Mouse (Mus musculus) midbrain, postnatal 0 days (tissue): ENCODE measurements at regions not wholly inside any gene's neighbourhood (a gene's known extent, or its start where the extent isn't known, plus 50 kb on each side); places are given as distances from the start of the nearest gene placed in this dataset.

Experiments
- ATAC-seq: fragments of 200-750 bp; cut with Nextera tagmentation; 2 replicates; pipeline ENCODE4 v1.8.0; 2017; ENCODE audit warnings: moderate number of reproducible peaks, mild to moderate bottlenecking, moderate TSS enrichment, moderate library complexity; ENCODE audit not compliant: low FRiP score
- DNase-seq: peaks from one replicate; pipeline ENCODE4 v3.0.0-alpha.2; 2015; ENCODE audit warnings: low spot score
- H3K27ac ChIP-seq: fragments of 300-500 bp; sonication (generic); 2 replicates; pipeline ENCODE4 v1.5.1; 2014; ENCODE audit warnings: low read depth, mild to moderate bottlenecking, low read length, mixed read lengths
- H3K27me3 ChIP-seq: fragments of 300-500 bp; sonication (generic); 2 replicates; pipeline ENCODE4 v1.6.1; 2014; ENCODE audit warnings: low read length, control low read depth, mixed read lengths; ENCODE audit not compliant: insufficient read depth
- H3K36me3 ChIP-seq: fragments of 300-500 bp; sonication (generic); 2 replicates; pipeline ENCODE4 v1.6.1; 2014; ENCODE audit warnings: low read length, control low read depth, mixed read lengths; ENCODE audit not compliant: insufficient read depth
- H3K4me1 ChIP-seq: fragments of 300-500 bp; sonication (generic); 2 replicates; pipeline ENCODE4 v1.6.1; 2014; ENCODE audit warnings: mild to moderate bottlenecking, control low read depth, antibody characterized with exemption, low read length, mixed read lengths; ENCODE audit not compliant: insufficient read depth
- H3K4me2 ChIP-seq: fragments of 300-500 bp; sonication (generic); 2 replicates; pipeline ENCODE4 v1.6.1; 2014; ENCODE audit warnings: low read depth, mild to moderate bottlenecking, low read length, mixed read lengths; ENCODE audit not compliant: poor library complexity, severe bottlenecking
- H3K4me3 ChIP-seq: fragments of 300-500 bp; sonication (generic); 2 replicates; pipeline ENCODE4 v1.5.1; 2014; ENCODE audit warnings: low read depth, mild to moderate bottlenecking, low read length, moderate library complexity
- H3K9ac ChIP-seq: fragments of 300-500 bp; sonication (generic); replicated peaks from 2 replicates; pipeline ENCODE4 v1.6.1; 2014; ENCODE audit warnings: mild to moderate bottlenecking, low read length, moderate library complexity, mixed read lengths; ENCODE audit not compliant: poor library complexity, severe bottlenecking
- H3K9me3 ChIP-seq: fragments of 300-500 bp; sonication (generic); 2 replicates; pipeline ENCODE4 v1.6.1; 2016; ENCODE audit warnings: low read length, control low read depth
- CTCF ChIP-seq: IDR thresholded peaks from 2 replicates; pipeline ENCODE4 v1.5.1; 2016; ENCODE audit warnings: antibody characterized with exemption, mild to moderate bottlenecking
- WGBS: fragments of 180-500 bp; shearing (Covaris S2); extraction: QIAGEN DNeasy Blood & Tissue Kit; methylation state at CpG from one replicate; pipeline ENCODE4 v1.1.7; 2014; 5-methylcytosine and 5-hydroxymethylcytosine counted together

- TF ChIP-seq CTCF = no peak
- Histone ChIP-seq H3K4me1 (peaks cover 4% of the 10 kb centered on the region; the same call in 1 of the 2 replicates), H3K9me3 (no peaks in the 10 kb centered on the region), H3K9ac (no peak overlapping the region), H3K36me3 (no peaks in the 10 kb centered on the region), H3K4me3 (no peak overlapping the region), H3K4me2 (no peak overlapping the region), H3K27ac (no peak overlapping the region), H3K27me3 (no peaks in the 10 kb centered on the region)
- ATAC-seq = no peak
- WGBS = 84% methylated on average over 7 of the region's 7 CpGs
- no peak for DNase-seq
These were observed 172.0 kb upstream of the Jmjd1c start for GRCm38 (mm10) chr10:66923947-66924346.

GRCm38 (mm10) chr10:66924418-66924817 lies 171.5 kb upstream of the Jmjd1c start:
- H3K27ac ChIP-seq = no peak overlapping the region
- H3K4me2 ChIP-seq = no peak overlapping the region
- H3K9me3 ChIP-seq = no peaks in the 10 kb centered on the region
- H3K27me3 ChIP-seq = no peaks in the 10 kb centered on the region
- peaks cover 4% of the 10 kb centered on the region; the same call in 1 of the 2 replicates for H3K4me1 ChIP-seq
- 89% methylated on average over 16 of the region's 16 CpGs for WGBS
- TF ChIP-seq CTCF = no peak
- no peak for DNase-seq
- H3K36me3 ChIP-seq = no peaks in the 10 kb centered on the region
- no peak overlapping the region for H3K4me3 ChIP-seq
- no peak overlapping the region for H3K9ac ChIP-seq
- ATAC-seq = no peak

GRCm38 (mm10) chr10:66925553-66926127 lies 170.3 kb upstream of the Jmjd1c start:
- no peaks in the 10 kb centered on the region for H3K27me3 ChIP-seq
- 49% methylated on average over 6 of the region's 6 CpGs for WGBS
- no peak overlapping the region for H3K4me2 ChIP-seq
- no peak overlapping the region for H3K4me3 ChIP-seq
- ATAC-seq (no peak), DNase-seq (no peak)
- H3K36me3 ChIP-seq = no peaks in the 10 kb centered on the region
- H3K4me1 ChIP-seq = peaks cover 4% of the 10 kb centered on the region; the same call in 1 of the 2 replicates
- no peak for TF ChIP-seq CTCF
- H3K9me3 ChIP-seq = no peaks in the 10 kb centered on the region
- H3K9ac ChIP-seq = no peak overlapping the region
- no peak overlapping the region for H3K27ac ChIP-seq

- WGBS = 83% methylated on average over 2 of the region's 2 CpGs
These were observed 168.3 kb upstream of the Jmjd1c start for GRCm38 (mm10) chr10:66927651-66928050.

GRCm38 (mm10) chr10:66928211-66928990 lies 167.5 kb upstream of the Jmjd1c start:
- H3K27me3 ChIP-seq = no peaks in the 10 kb centered on the region
- H3K9me3 ChIP-seq = no peaks in the 10 kb centered on the region
- no peak for TF ChIP-seq CTCF
- H3K4me2 ChIP-seq = no peak overlapping the region
- H3K4me1 ChIP-seq = no peaks in the 10 kb centered on the region
- no peak overlapping the region for H3K4me3 ChIP-seq
- DNase-seq (no peak), ATAC-seq (no peak)
- 81% methylated on average over 6 of the region's 6 CpGs for WGBS
- H3K36me3 ChIP-seq = no peaks in the 10 kb centered on the region
- no peak overlapping the region for H3K27ac ChIP-seq
- H3K9ac ChIP-seq = no peak overlapping the region

More at GRCm38 (mm10) chr10:66927651-66928050, 168.3 kb upstream of the Jmjd1c start:
- no peak for TF ChIP-seq CTCF
- DNase-seq (no peak), ATAC-seq (no peak)
- H3K4me2 ChIP-seq = no peak overlapping the region
- no peaks in the 10 kb centered on the region for H3K36me3 ChIP-seq
- no peak overlapping the region for H3K4me3 ChIP-seq
- H3K27me3 ChIP-seq = no peaks in the 10 kb centered on the region
- H3K27ac ChIP-seq = no peak overlapping the region
- no peak overlapping the region for H3K9ac ChIP-seq
- no peaks in the 10 kb centered on the region for H3K4me1 ChIP-seq
- H3K9me3 ChIP-seq = no peaks in the 10 kb centered on the region

- Histone ChIP-seq H3K4me1 (no peaks in the 10 kb centered on the region), H3K27me3 (no peaks in the 10 kb centered on the region), H3K36me3 (no peaks in the 10 kb centered on the region), H3K9ac (no peak overlapping the region), H3K4me2 (no peak overlapping the region), H3K4me3 (no peak overlapping the region), H3K27ac (no peak overlapping the region), H3K9me3 (no peaks in the 10 kb centered on the region)
- 60% methylated on average over 10 of the region's 10 CpGs for WGBS
- ATAC-seq (no peak), DNase-seq (no peak)
- no peak for TF ChIP-seq CTCF
These were observed 165.4 kb upstream of the Jmjd1c start for GRCm38 (mm10) chr10:66930563-66930962.
